Mouse (Mus musculus): Measurements from ENCODE around the gene Spag4.

DNA sequence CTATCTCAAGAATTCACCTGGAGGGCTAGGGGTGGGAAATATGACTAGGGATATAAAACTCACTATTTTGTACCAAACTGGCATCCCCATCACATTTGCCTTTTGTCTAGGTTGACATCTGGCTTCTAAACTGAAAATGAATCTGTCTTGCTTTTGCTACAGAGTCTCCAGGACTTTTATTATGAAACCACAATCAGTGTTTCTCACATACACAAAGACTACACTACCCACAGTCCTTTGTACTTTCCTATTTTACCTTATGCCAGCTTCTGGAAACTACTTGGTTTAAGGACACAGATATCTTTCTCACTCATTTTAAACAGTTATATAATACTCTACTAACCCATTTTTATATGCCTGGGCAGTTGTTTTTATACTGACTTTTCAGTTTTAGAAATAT is 39.5 kb upstream of the Spag4 start:
- TF ChIP-seq POLR2A (IDR thresholded peaks at IDR 0.05; ENCODE audit: borderline replicate concordance, insufficient read depth, low read length) (no peak), CTCF (IDR thresholded peaks at IDR 0.05; ENCODE audit: borderline replicate concordance, insufficient read depth, low read depth, low read length) (no peak)

Data from cerebellum, adult 2 months (tissue).